Mouse (Mus musculus): ENCODE data around the gene Olfr412.

DNA sequence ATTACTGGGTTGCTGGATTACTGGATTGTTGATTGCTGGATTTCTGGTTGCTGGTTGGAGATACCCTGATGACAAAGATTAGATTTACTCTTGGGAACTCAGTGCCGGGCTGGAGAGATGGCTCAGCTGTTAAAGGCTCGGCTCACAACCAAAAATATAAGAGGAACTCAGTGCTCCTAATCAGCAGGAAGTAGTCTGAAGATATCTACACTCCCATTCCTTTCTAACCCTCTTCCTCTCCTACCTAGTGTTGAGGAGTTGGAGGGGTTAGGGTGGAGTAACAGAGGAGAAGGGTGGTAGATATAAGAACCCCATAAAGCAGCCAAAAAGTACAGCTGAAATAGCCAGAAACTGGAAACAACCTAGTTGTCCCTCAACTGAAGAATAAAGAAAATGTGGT lies 35.8 kb upstream of the Olfr412 start:
- TF ChIP-seq CTCF (IDR thresholded peaks at IDR 0.05; ENCODE audit: borderline replicate concordance, insufficient read depth, low read length), result no peak
- TF ChIP-seq POLR2A (IDR thresholded peaks at IDR 0.05; ENCODE audit: low read depth, low read length), result no peak
